Mouse (Mus musculus): ENCODE results near the gene Synpo2. TPM values are rescaled to one million over a fixed set of nuclear protein-coding genes. Genes with fewer than 3 reads are reported as not detected.

Synpo2 gene
- polyA plus RNA-seq, 1 experiment from 2014 or later: 8.3 TPM

GRCm38 (mm10) chr3:123190329-123190728, 45.6 kb downstream of the Synpo2 start:
- H3K9me3 ChIP-seq (ENCODE audit: control insufficient read depth, low read length): no peaks in the 10 kb centered on the region
- 49% methylated on average over 6 of the region's 6 CpGs for WGBS
- no peak overlapping the region for H3K9ac ChIP-seq (ENCODE audit: low read depth, low read length)
- ATAC-seq (ENCODE audit: low FRiP score, low TSS enrichment): no peak
- no peak overlapping the region for H3K4me3 ChIP-seq (ENCODE audit: low read length)
- H3K4me1 ChIP-seq (ENCODE audit: control insufficient read depth, insufficient read depth, low read length): no peaks in the 10 kb centered on the region; the same call in 1 of the 2 replicates
- no peak overlapping the region for H3K4me2 ChIP-seq (replicated peaks; ENCODE audit: low read depth, low read length)
- no peaks in the 10 kb centered on the region for H3K27me3 ChIP-seq (ENCODE audit: control insufficient read depth, insufficient read depth, low read length)
- H3K27ac ChIP-seq (ENCODE audit: low read depth, low read length): no peak overlapping the region
- H3K36me3 ChIP-seq (ENCODE audit: control insufficient read depth, insufficient read depth, low read length): no peaks in the 10 kb centered on the region

- ATAC-seq (ENCODE audit: low FRiP score, low TSS enrichment): no peak
- no peak overlapping the region for H3K9ac ChIP-seq (ENCODE audit: low read depth, low read length)
- H3K4me3 ChIP-seq (ENCODE audit: low read length): no peak overlapping the region
- no peaks in the 10 kb centered on the region for H3K36me3 ChIP-seq (ENCODE audit: control insufficient read depth, insufficient read depth, low read length)
- H3K4me1 ChIP-seq (ENCODE audit: control insufficient read depth, insufficient read depth, low read length): no peaks in the 10 kb centered on the region; the same call in 1 of the 2 replicates
- H3K9me3 ChIP-seq (ENCODE audit: control insufficient read depth, low read length): no peaks in the 10 kb centered on the region
- H3K4me2 ChIP-seq (replicated peaks; ENCODE audit: low read depth, low read length): no peak overlapping the region
- 16% methylated on average over 1 of the region's 1 CpGs for WGBS
- no peak overlapping the region for H3K27ac ChIP-seq (ENCODE audit: low read depth, low read length)
- no peaks in the 10 kb centered on the region for H3K27me3 ChIP-seq (ENCODE audit: control insufficient read depth, insufficient read depth, low read length)
Observed at GRCm38 (mm10) chr3:123189826-123190225, 46.1 kb downstream of the Synpo2 start.

GRCm38 (mm10) chr3:123188616-123189230, 47.2 kb downstream of the Synpo2 start:
- no peak overlapping the region for H3K27ac ChIP-seq (ENCODE audit: low read depth, low read length)
- H3K36me3 ChIP-seq (ENCODE audit: control insufficient read depth, insufficient read depth, low read length): no peaks in the 10 kb centered on the region
- no peak overlapping the region for H3K4me3 ChIP-seq (ENCODE audit: low read length)
- H3K27me3 ChIP-seq (ENCODE audit: control insufficient read depth, insufficient read depth, low read length): no peaks in the 10 kb centered on the region
- 90% methylated on average over 12 of the region's 12 CpGs for WGBS
- H3K9me3 ChIP-seq (ENCODE audit: control insufficient read depth, low read length): no peaks in the 10 kb centered on the region
- H3K4me2 ChIP-seq (replicated peaks; ENCODE audit: low read depth, low read length): no peak overlapping the region
- H3K4me1 ChIP-seq (ENCODE audit: control insufficient read depth, insufficient read depth, low read length): no peaks in the 10 kb centered on the region; the same call in 1 of the 2 replicates
- ATAC-seq (ENCODE audit: low FRiP score, low TSS enrichment): no peak
- no peak overlapping the region for H3K9ac ChIP-seq (ENCODE audit: low read depth, low read length)

- WGBS: 54% methylated on average over 15 of the region's 15 CpGs
- H3K27ac ChIP-seq (ENCODE audit: low read depth, low read length): no peak overlapping the region
- H3K4me1 ChIP-seq (ENCODE audit: control insufficient read depth, insufficient read depth, low read length): no peaks in the 10 kb centered on the region; the same call in 1 of the 2 replicates
Observed at GRCm38 (mm10) chr3:123187370-123188124, 48.4 kb downstream of the Synpo2 start.

GRCm38 (mm10) chr3:123185238-123185925, 50.6 kb downstream of the Synpo2 start:
- 53% methylated on average over 10 of the region's 10 CpGs for WGBS
- Histone ChIP-seq H3K9ac (ENCODE audit: low read depth, low read length) (no peak overlapping the region), H3K27ac (ENCODE audit: low read depth, low read length) (no peak overlapping the region), H3K27me3 (ENCODE audit: control insufficient read depth, insufficient read depth, low read length) (no peaks in the 10 kb centered on the region), H3K4me2 (replicated peaks; ENCODE audit: low read depth, low read length) (no peak overlapping the region), H3K4me3 (ENCODE audit: low read length) (no peak overlapping the region), H3K36me3 (ENCODE audit: control insufficient read depth, insufficient read depth, low read length) (no peaks in the 10 kb centered on the region), H3K9me3 (ENCODE audit: control insufficient read depth, low read length) (no peaks in the 10 kb centered on the region), H3K4me1 (ENCODE audit: control insufficient read depth, insufficient read depth, low read length) (no peaks in the 10 kb centered on the region; the same call in 1 of the 2 replicates)
- ATAC-seq (ENCODE audit: low FRiP score, low TSS enrichment): peak; percentile 70

More at GRCm38 (mm10) chr3:123187370-123188124, 48.4 kb downstream of the Synpo2 start:
- no peaks in the 10 kb centered on the region for H3K9me3 ChIP-seq (ENCODE audit: control insufficient read depth, low read length)
- H3K4me2 ChIP-seq (replicated peaks; ENCODE audit: low read depth, low read length): no peak overlapping the region
- no peak overlapping the region for H3K9ac ChIP-seq (ENCODE audit: low read depth, low read length)
- ATAC-seq (ENCODE audit: low FRiP score, low TSS enrichment): no peak
- no peak overlapping the region for H3K4me3 ChIP-seq (ENCODE audit: low read length)
- no peaks in the 10 kb centered on the region for H3K36me3 ChIP-seq (ENCODE audit: control insufficient read depth, insufficient read depth, low read length)
- no peaks in the 10 kb centered on the region for H3K27me3 ChIP-seq (ENCODE audit: control insufficient read depth, insufficient read depth, low read length)

GRCm38 (mm10) chr3:123184281-123184680, 51.7 kb downstream of the Synpo2 start:
- no peak for ATAC-seq (ENCODE audit: low FRiP score, low TSS enrichment)
- 89% methylated on average over 10 of the region's 10 CpGs for WGBS
- Histone ChIP-seq H3K4me3 (ENCODE audit: low read length) (no peak overlapping the region), H3K9ac (ENCODE audit: low read depth, low read length) (no peak overlapping the region), H3K27ac (ENCODE audit: low read depth, low read length) (no peak overlapping the region), H3K36me3 (ENCODE audit: control insufficient read depth, insufficient read depth, low read length) (no peaks in the 10 kb centered on the region), H3K4me2 (replicated peaks; ENCODE audit: low read depth, low read length) (no peak overlapping the region), H3K4me1 (ENCODE audit: control insufficient read depth, insufficient read depth, low read length) (no peaks in the 10 kb centered on the region; the same call in 1 of the 2 replicates), H3K27me3 (ENCODE audit: control insufficient read depth, insufficient read depth, low read length) (no peaks in the 10 kb centered on the region), H3K9me3 (ENCODE audit: control insufficient read depth, low read length) (no peaks in the 10 kb centered on the region)

GRCm38 (mm10) chr3:123179508-123179907, 56.4 kb downstream of the Synpo2 start:
- no peak for ATAC-seq (ENCODE audit: low FRiP score, low TSS enrichment)
- no peaks in the 10 kb centered on the region for H3K9me3 ChIP-seq (ENCODE audit: control insufficient read depth, low read length)
- no peaks in the 10 kb centered on the region for H3K27me3 ChIP-seq (ENCODE audit: control insufficient read depth, insufficient read depth, low read length)
- H3K36me3 ChIP-seq (ENCODE audit: control insufficient read depth, insufficient read depth, low read length): no peaks in the 10 kb centered on the region
- WGBS: 53% methylated on average over 8 of the region's 8 CpGs
- no peaks in the 10 kb centered on the region for H3K4me1 ChIP-seq (ENCODE audit: control insufficient read depth, insufficient read depth, low read length)
- no peak overlapping the region for H3K4me3 ChIP-seq (ENCODE audit: low read length)
- H3K4me2 ChIP-seq (replicated peaks; ENCODE audit: low read depth, low read length): no peak overlapping the region
- H3K9ac ChIP-seq (ENCODE audit: low read depth, low read length): no peak overlapping the region
- no peak overlapping the region for H3K27ac ChIP-seq (ENCODE audit: low read depth, low read length)

- H3K27ac ChIP-seq (ENCODE audit: low read depth, low read length): no peak overlapping the region
- H3K4me3 ChIP-seq (ENCODE audit: low read length): no peak overlapping the region
- H3K9ac ChIP-seq (ENCODE audit: low read depth, low read length): no peak overlapping the region
- no peak for ATAC-seq (ENCODE audit: low FRiP score, low TSS enrichment)
- H3K4me2 ChIP-seq (replicated peaks; ENCODE audit: low read depth, low read length): no peak overlapping the region
- H3K9me3 ChIP-seq (ENCODE audit: control insufficient read depth, low read length): no peaks in the 10 kb centered on the region
- 78% methylated on average over 5 of the region's 5 CpGs for WGBS
- no peaks in the 10 kb centered on the region for H3K27me3 ChIP-seq (ENCODE audit: control insufficient read depth, insufficient read depth, low read length)
- no peaks in the 10 kb centered on the region for H3K4me1 ChIP-seq (ENCODE audit: control insufficient read depth, insufficient read depth, low read length)
- no peaks in the 10 kb centered on the region for H3K36me3 ChIP-seq (ENCODE audit: control insufficient read depth, insufficient read depth, low read length)
Observed at GRCm38 (mm10) chr3:123179041-123179440, 56.9 kb downstream of the Synpo2 start.

GRCm38 (mm10) chr3:123178420-123178819, 57.5 kb downstream of the Synpo2 start:
- H3K9me3 ChIP-seq (ENCODE audit: control insufficient read depth, low read length): no peaks in the 10 kb centered on the region
- H3K27ac ChIP-seq (ENCODE audit: low read depth, low read length): no peak overlapping the region
- H3K27me3 ChIP-seq (ENCODE audit: control insufficient read depth, insufficient read depth, low read length): no peaks in the 10 kb centered on the region
- H3K9ac ChIP-seq (ENCODE audit: low read depth, low read length): no peak overlapping the region
- no peak overlapping the region for H3K4me3 ChIP-seq (ENCODE audit: low read length)
- no peaks in the 10 kb centered on the region for H3K4me1 ChIP-seq (ENCODE audit: control insufficient read depth, insufficient read depth, low read length)
- no peak overlapping the region for H3K4me2 ChIP-seq (replicated peaks; ENCODE audit: low read depth, low read length)
- H3K36me3 ChIP-seq (ENCODE audit: control insufficient read depth, insufficient read depth, low read length): no peaks in the 10 kb centered on the region
- ATAC-seq (ENCODE audit: low FRiP score, low TSS enrichment): no peak
- WGBS: 80% methylated on average over 4 of the region's 4 CpGs
